Mouse (Mus musculus) liver, embryonic 13.5 days (tissue): Measurements from ENCODE around the gene Vmn1r70. TPM values are rescaled to one million over a fixed set of nuclear protein-coding genes. Genes with fewer than 3 reads are reported as not detected.

Source experiments
- ATAC-seq: fragments of 200-750 bp; cut with Nextera tagmentation; 2 replicates; pipeline ENCODE4 v1.8.0; 2017; ENCODE audit warnings: low read depth, mild to moderate bottlenecking, moderate number of reproducible peaks, moderate library complexity
- DNase-seq: peaks from one replicate; pipeline ENCODE4 v3.0.0; 2022
- H3K27ac ChIP-seq: fragments of 300-500 bp; sonication (generic); 2 replicates; pipeline ENCODE4 v1.5.1; 2015; ENCODE audit warnings: moderate library complexity, mild to moderate bottlenecking, inconsistent platforms
- H3K27me3 ChIP-seq: fragments of 300-500 bp; sonication (generic); 2 replicates; pipeline ENCODE4 v1.6.1; 2015; ENCODE audit warnings: mild to moderate bottlenecking, inconsistent platforms
- H3K36me3 ChIP-seq: fragments of 300-500 bp; sonication (generic); 2 replicates; pipeline ENCODE4 v1.6.1; 2015; ENCODE audit warnings: mild to moderate bottlenecking, inconsistent platforms
- H3K4me1 ChIP-seq: fragments of 300-500 bp; sonication (generic); replicated peaks from 2 replicates; pipeline ENCODE4 v1.6.1; 2015; ENCODE audit warnings: inconsistent platforms
- H3K4me2 ChIP-seq: fragments of 300-500 bp; sonication (generic); 2 replicates; pipeline ENCODE4 v1.6.1; 2015; ENCODE audit warnings: inconsistent platforms, mild to moderate bottlenecking, moderate library complexity
- H3K4me3 ChIP-seq: fragments of 300-500 bp; sonication (generic); replicated peaks from 2 replicates; pipeline ENCODE4 v1.5.1; 2015; ENCODE audit warnings: mild to moderate bottlenecking, inconsistent platforms
- H3K9ac ChIP-seq: fragments of 300-500 bp; sonication (generic); 2 replicates; pipeline ENCODE4 v1.6.1; 2015; ENCODE audit warnings: mild to moderate bottlenecking, inconsistent platforms
- H3K9me3 ChIP-seq: fragments of 300-500 bp; sonication (generic); replicated peaks from 2 replicates; pipeline ENCODE4 v1.6.1; 2016; ENCODE audit warnings: inconsistent platforms
- WGBS: fragments of 180-500 bp; shearing (Covaris S2); methylation state at CpG from one replicate; pipeline ENCODE4 v1.1.7; 2015; ENCODE audit not compliant: insufficient replicate concordance; 5-methylcytosine and 5-hydroxymethylcytosine counted together
- polyA plus RNA-seq: library from polyadenylated mRNA; unstranded; fragments of >200 nt; fragmentation: Nextera tagmentation; extraction: Ambion mirVana; gene quantifications from 2 replicates; pipeline ENCODE4 v1.2.1, GENCODE M21; 2015

Vmn1r70 gene
- polyA plus RNA-seq, result not detected in 2 replicates

DNA sequence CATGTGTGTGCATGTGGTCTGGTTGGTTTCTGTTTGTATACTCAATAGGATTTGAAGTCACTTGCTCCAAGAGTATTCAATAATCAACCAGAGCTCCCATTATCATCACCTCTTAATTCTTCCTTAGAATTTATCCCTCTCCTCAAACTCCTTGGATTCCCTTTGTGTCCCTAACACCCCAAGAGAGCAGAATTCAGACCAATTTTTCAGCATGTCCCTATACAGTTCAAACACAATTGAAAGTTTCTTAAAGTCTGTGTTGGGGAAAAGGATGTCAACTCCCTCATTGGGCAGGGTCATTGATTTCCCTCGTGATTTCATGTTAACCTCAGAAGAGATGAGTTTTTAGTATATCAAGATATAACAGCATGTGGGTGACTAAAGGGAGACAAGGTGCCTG lies at the start of gene Vmn1r70:
Gene Vmn1r70 (plus strand): TSS at position 301 of the 400 bp plus-strand sequence.
- Histone ChIP-seq H3K27me3 (no peaks in the 10 kb centered on the region), H3K36me3 (no peaks in the 10 kb centered on the region), H3K4me2 (no peak within 1 kb of the TSS), H3K9me3 (peaks cover 6% of the 10 kb centered on the region; the same call in 1 of the 2 replicates), H3K4me3 (no peak within 1 kb of the TSS), H3K27ac (no peak within 1 kb of the TSS), H3K9ac (no peak within 1 kb of the TSS), H3K4me1 (no peaks in the 10 kb centered on the region)
- ATAC-seq (no peak), DNase-seq (no peak)
- 41% methylated on average over 1 of the region's 1 CpGs for WGBS

DNA sequence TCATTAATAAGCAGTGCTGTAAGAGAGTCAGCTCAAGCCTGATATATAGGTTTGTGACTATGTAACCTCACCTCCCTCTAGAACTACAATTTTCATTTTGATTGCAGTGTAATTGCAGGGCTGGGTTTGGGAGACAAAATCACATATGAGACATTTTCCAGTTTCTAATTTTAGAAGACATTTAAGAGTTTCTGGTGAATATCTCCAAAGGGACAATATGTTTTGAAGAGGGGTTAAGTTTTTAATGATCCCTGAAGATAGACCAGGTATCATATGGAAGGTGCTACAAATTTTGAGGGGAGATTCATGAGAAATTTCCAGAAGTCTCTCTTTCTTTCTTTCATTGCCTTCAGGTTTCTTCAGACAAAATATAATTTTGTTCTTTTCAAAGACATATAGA lies 17.8 kb upstream of the Vmn1r70 start, which contains the start of gene Vmn1r69:
Gene Vmn1r69 (minus strand): TSS at position 101 of the 400 bp plus-strand sequence.
- DNase-seq (no peak), ATAC-seq (no peak)
- Histone ChIP-seq H3K4me2 (no peak within 1 kb of the TSS), H3K4me3 (no peak within 1 kb of the TSS), H3K27me3 (no peaks in the 10 kb centered on the region), H3K4me1 (no peaks in the 10 kb centered on the region), H3K36me3 (no peaks in the 10 kb centered on the region), H3K27ac (no peak within 1 kb of the TSS), H3K9me3 (no peaks in the 10 kb centered on the region), H3K9ac (no peak within 1 kb of the TSS)

Other genes with a start within 250 kb of the Vmn1r70 start
- not detected in 2 replicates for gene Vmn1r67, start 188.2 kb upstream of the Vmn1r70 start, polyA plus RNA-seq
- gene Zik1, start 136.1 kb upstream of the Vmn1r70 start, polyA plus RNA-seq, result 2.7 and 3.4 TPM in 2 replicates
- not detected in 2 replicates for gene Vmn1r68, start 73.0 kb upstream of the Vmn1r70 start, polyA plus RNA-seq
- not detected in 2 replicates for gene Vmn1r69, start 17.9 kb upstream of the Vmn1r70 start, polyA plus RNA-seq
- not detected in 2 replicates for gene Nlrp4b, start 56.3 kb downstream of the Vmn1r70 start, polyA plus RNA-seq
- not detected in 2 replicates for gene Vmn1r71, start 122.8 kb downstream of the Vmn1r70 start, polyA plus RNA-seq